Mouse (Mus musculus) ES-E14 (cell line): ENCODE measurements at regions not wholly inside any gene's neighbourhood (a gene's known extent, or its start where the extent isn't known, plus 50 kb on each side); places are given as distances from the start of the nearest gene placed in this dataset.

Experiments used
- HCFC1 ChIP-seq: IDR thresholded peaks from 2 replicates; pipeline ENCODE4 v1.6.1; 2012; ENCODE audit warnings: low read length, inconsistent platforms, borderline replicate concordance; ENCODE audit not compliant: insufficient read depth
- MAFK ChIP-seq: IDR thresholded peaks from 2 replicates; pipeline ENCODE4 v1.6.1; 2014; ENCODE audit warnings: mild to moderate bottlenecking, low read depth, low read length, inconsistent platforms; ENCODE audit not compliant: insufficient read depth
- ZC3H11A ChIP-seq: IDR thresholded peaks from 2 replicates; pipeline ENCODE4 v1.6.1; 2012; ENCODE audit warnings: low read depth, mild to moderate bottlenecking, inconsistent platforms, low read length, borderline replicate concordance

- TF ChIP-seq ZC3H11A (no peak), HCFC1 (no peak), MAFK (no peak)
These were observed 750.2 kb downstream of the Tmem132b start for GRCm38 (mm10) chr5:126281782-126282181.
